Mouse (Mus musculus) E14TG2a.4 (cell line): ENCODE results near the gene Adamts18.

ENCODE experiments used
- CTCF ChIP-seq: conservative IDR thresholded peaks from 2 replicates; pipeline ENCODE4 v1.5.1; 2014; ENCODE audit warnings: low read length
- NANOG ChIP-seq: IDR thresholded peaks from 2 replicates; pipeline ENCODE4 v1.6.1; 2014; ENCODE audit warnings: borderline replicate concordance, low read length, mixed read lengths

- no peak for TF ChIP-seq CTCF
- TF ChIP-seq NANOG = no peak
Measured at GRCm38 (mm10) chr8:113691622-113692343, 156.8 kb downstream of the Adamts18 start.
